Mouse (Mus musculus): ENCODE data around the gene Sh3bp2.

GRCm38 (mm10) chr5:34592666-34593065 lies 67.0 kb downstream of the Sh3bp2 start:
- TF ChIP-seq POLR2A (IDR thresholded peaks at IDR 0.05; ENCODE audit: control insufficient read depth, extremely low read depth, insufficient read depth, low read length, poor library complexity) (no peak), CTCF (IDR thresholded peaks at IDR 0.05; ENCODE audit: borderline replicate concordance, control insufficient read depth, extremely low read depth, insufficient read depth, low read length, poor library complexity) (no peak)

Data from thymus, adult 2 months (tissue).